Mouse (Mus musculus): ENCODE results near the gene Man2a2. TPM values are rescaled to one million over a fixed set of nuclear protein-coding genes. Genes with fewer than 3 reads are reported as not detected.

Man2a2 gene
- total RNA-seq, 2 experiments from 2014 or later: 169 to 178 TPM

GRCm38 (mm10) chr7:80373850-80374249, 2.7 kb upstream of the Man2a2 start:
- no peak for DNase-seq (ENCODE audit: low spot score in 2 of 2)
- no peak overlapping the region for H3K27ac ChIP-seq
- TF ChIP-seq CTCF (conservative IDR thresholded peaks at IDR 0.05): no peak
- H3K4me3 ChIP-seq: no peak overlapping the region

GRCm38 (mm10) chr7:80373352-80373751, 2.2 kb upstream of the Man2a2 start:
- no peak for DNase-seq (ENCODE audit: low spot score in 2 of 2)
- H3K27ac ChIP-seq: no peak overlapping the region
- no peak for TF ChIP-seq CTCF (conservative IDR thresholded peaks at IDR 0.05)
- no peak overlapping the region for H3K4me3 ChIP-seq

GRCm38 (mm10) chr7:80372667-80373066, 1.5 kb upstream of the Man2a2 start:
- Histone ChIP-seq H3K4me3 (no peak overlapping the region), H3K27ac (no peak overlapping the region)
- no peak for TF ChIP-seq CTCF (conservative IDR thresholded peaks at IDR 0.05)
- DNase-seq (ENCODE audit: low spot score in 2 of 2): no peak

- no peak for TF ChIP-seq CTCF (conservative IDR thresholded peaks at IDR 0.05)
- no peak overlapping the region for H3K4me3 ChIP-seq
- no peak for DNase-seq (ENCODE audit: low spot score in 2 of 2)
- H3K27ac ChIP-seq: no peak overlapping the region
Measured at GRCm38 (mm10) chr7:80372166-80372565, 991 bp upstream of the Man2a2 start.

- DNase-seq (ENCODE audit: low spot score in 2 of 2): peak; percentile 80 to 81
- peak overlapping the region; percentile 97 for H3K27ac ChIP-seq
- H3K4me3 ChIP-seq: peak overlapping the region; percentile 77
- TF ChIP-seq CTCF (conservative IDR thresholded peaks at IDR 0.05): no peak
Measured at GRCm38 (mm10) chr7:80370649-80371040, 530 bp downstream of the Man2a2 start.

GRCm38 (mm10) chr7:80369967-80370431, 1.2 kb downstream of the Man2a2 start:
- Histone ChIP-seq H3K27ac (peak overlapping the region; percentile 97), H3K4me3 (peak overlapping the region; percentile 77)
- TF ChIP-seq CTCF (conservative IDR thresholded peaks at IDR 0.05): no peak
- DNase-seq (ENCODE audit: low spot score in 2 of 2): no peak

GRCm38 (mm10) chr7:80369461-80369860, 1.7 kb downstream of the Man2a2 start:
- Histone ChIP-seq H3K4me3 (peak overlapping the region; percentile 77), H3K27ac (peak overlapping the region; percentile 97; the same call in 1 of the 2 replicates)
- no peak for DNase-seq (ENCODE audit: low spot score in 2 of 2)
- TF ChIP-seq CTCF (conservative IDR thresholded peaks at IDR 0.05): 0 out of 2 replicates have a peak, but pooled peaks have one; percentile 9

GRCm38 (mm10) chr7:80368635-80369421, 2.3 kb downstream of the Man2a2 start:
- TF ChIP-seq CTCF (conservative IDR thresholded peaks at IDR 0.05): no peak
- DNase-seq (ENCODE audit: low spot score in 2 of 2): no peak
- H3K27ac ChIP-seq: no peak overlapping the region
- H3K4me3 ChIP-seq: no peak overlapping the region; the same call in 1 of the 2 replicates

- Histone ChIP-seq H3K4me3 (no peak overlapping the region), H3K27ac (no peak overlapping the region)
- DNase-seq (ENCODE audit: low spot score in 2 of 2): no peak
- no peak for TF ChIP-seq CTCF (conservative IDR thresholded peaks at IDR 0.05)
Measured at GRCm38 (mm10) chr7:80368009-80368408, 3.2 kb downstream of the Man2a2 start.

GRCm38 (mm10) chr7:80367232-80367631, 3.9 kb downstream of the Man2a2 start:
- no peak overlapping the region for H3K4me3 ChIP-seq
- no peak for DNase-seq (ENCODE audit: low spot score in 2 of 2)
- H3K27ac ChIP-seq: no peak overlapping the region
- no peak for TF ChIP-seq CTCF (conservative IDR thresholded peaks at IDR 0.05)

GRCm38 (mm10) chr7:80365759-80366158, 5.4 kb downstream of the Man2a2 start:
- TF ChIP-seq CTCF (conservative IDR thresholded peaks at IDR 0.05): no peak
- DNase-seq (ENCODE audit: low spot score in 2 of 2): no peak
- Histone ChIP-seq H3K27ac (no peak overlapping the region), H3K4me3 (no peak overlapping the region)

- no peak for DNase-seq (ENCODE audit: low spot score in 2 of 2)
- TF ChIP-seq CTCF (conservative IDR thresholded peaks at IDR 0.05): no peak
- H3K4me3 ChIP-seq: no peak overlapping the region
- no peak overlapping the region for H3K27ac ChIP-seq
Measured at GRCm38 (mm10) chr7:80360435-80360834, 10.7 kb downstream of the Man2a2 start.

GRCm38 (mm10) chr7:80358039-80358438, 13.1 kb downstream of the Man2a2 start:
- TF ChIP-seq CTCF (conservative IDR thresholded peaks at IDR 0.05): no peak
- Histone ChIP-seq H3K27ac (peak overlapping the region; percentile 81), H3K4me3 (no peak overlapping the region)
- DNase-seq (ENCODE audit: low spot score in 2 of 2): no peak

GRCm38 (mm10) chr7:80357156-80357555, 14.0 kb downstream of the Man2a2 start:
- H3K4me3 ChIP-seq: no peak overlapping the region
- H3K27ac ChIP-seq: peak overlapping the region; percentile 81
- DNase-seq (ENCODE audit: low spot score in 2 of 2): peak in 1 of 2 experiments; percentile 56
- TF ChIP-seq CTCF (conservative IDR thresholded peaks at IDR 0.05): 0 out of 2 replicates have a peak, but pooled peaks have one; percentile 19

All from layer of hippocampus, adult 2 months (tissue).